Mouse (Mus musculus) ovary, adult 10 weeks (tissue): Measurements from ENCODE around the gene Agrp. TPM values are rescaled to one million over a fixed set of nuclear protein-coding genes. Genes with fewer than 3 reads are reported as not detected.

ENCODE experiments used
- polyA plus RNA-seq: library from polyadenylated mRNA; stranded (reverse); fragments of 350-450 nt; fragmentation: Illumina TruSeq; extraction: RNeasy Lipid Tissue Mini Kit (QIAGEN cat#74804); gene quantifications from one replicate; pipeline ENCODE4 v1.2.3, GENCODE M21; 2014

Gene Agrp
- not detected for polyA plus RNA-seq

DNA sequence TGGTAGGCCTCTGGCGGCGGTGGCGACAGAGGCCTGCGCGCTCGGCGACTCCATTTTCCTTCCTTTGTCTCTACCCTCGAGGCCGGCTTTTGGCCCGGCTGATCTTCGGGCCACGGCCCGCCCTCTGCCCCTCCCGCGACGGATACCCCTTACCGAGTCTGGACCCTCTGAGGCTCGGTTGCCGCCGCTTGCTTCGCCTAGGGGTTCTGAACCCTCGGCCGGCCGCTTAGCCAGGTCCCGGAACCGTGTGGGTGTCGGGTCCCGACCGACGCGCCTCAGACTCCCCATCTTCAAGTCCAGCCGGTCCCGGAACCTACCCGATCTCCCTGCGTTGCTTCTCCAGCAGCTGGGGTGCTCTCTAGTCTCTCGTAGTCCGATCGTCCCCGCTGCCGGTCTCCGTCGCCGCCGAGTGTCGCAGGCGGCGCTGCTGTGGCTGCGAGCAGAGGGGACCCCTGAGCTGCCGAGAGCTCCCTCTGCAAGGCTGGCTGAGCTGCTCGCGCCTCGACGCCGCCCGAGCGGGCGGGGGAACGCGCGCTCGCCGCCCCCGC, at the start of gene Agrp:
Gene Agrp (minus strand): TSS at position 431 of the 548 bp plus-strand sequence.

GRCm38 (mm10) chr8:105685796-105686308, 48.7 kb upstream of the Agrp start, which contains the start of gene Carmil2:
Gene Carmil2, plus strand, starts transcription at chr8:105686274.

GRCm38 (mm10) chr8:105636018-105636962, 903 bp downstream of the Agrp start, which contains the start of gene Ctcf:
Gene Ctcf, plus strand, starts transcription at chr8:105636568.

GRCm38 (mm10) chr8:105604804-105605381, 32.3 kb downstream of the Agrp start, which contains the start of gene Ripor1:
Gene Ripor1, plus strand, starts transcription at chr8:105605255.

GRCm38 (mm10) chr8:105565952-105566702, 71.1 kb downstream of the Agrp start, which contains the start of gene Atp6v0d1:
Gene Atp6v0d1, minus strand, starts transcription at chr8:105566047.

DNA sequence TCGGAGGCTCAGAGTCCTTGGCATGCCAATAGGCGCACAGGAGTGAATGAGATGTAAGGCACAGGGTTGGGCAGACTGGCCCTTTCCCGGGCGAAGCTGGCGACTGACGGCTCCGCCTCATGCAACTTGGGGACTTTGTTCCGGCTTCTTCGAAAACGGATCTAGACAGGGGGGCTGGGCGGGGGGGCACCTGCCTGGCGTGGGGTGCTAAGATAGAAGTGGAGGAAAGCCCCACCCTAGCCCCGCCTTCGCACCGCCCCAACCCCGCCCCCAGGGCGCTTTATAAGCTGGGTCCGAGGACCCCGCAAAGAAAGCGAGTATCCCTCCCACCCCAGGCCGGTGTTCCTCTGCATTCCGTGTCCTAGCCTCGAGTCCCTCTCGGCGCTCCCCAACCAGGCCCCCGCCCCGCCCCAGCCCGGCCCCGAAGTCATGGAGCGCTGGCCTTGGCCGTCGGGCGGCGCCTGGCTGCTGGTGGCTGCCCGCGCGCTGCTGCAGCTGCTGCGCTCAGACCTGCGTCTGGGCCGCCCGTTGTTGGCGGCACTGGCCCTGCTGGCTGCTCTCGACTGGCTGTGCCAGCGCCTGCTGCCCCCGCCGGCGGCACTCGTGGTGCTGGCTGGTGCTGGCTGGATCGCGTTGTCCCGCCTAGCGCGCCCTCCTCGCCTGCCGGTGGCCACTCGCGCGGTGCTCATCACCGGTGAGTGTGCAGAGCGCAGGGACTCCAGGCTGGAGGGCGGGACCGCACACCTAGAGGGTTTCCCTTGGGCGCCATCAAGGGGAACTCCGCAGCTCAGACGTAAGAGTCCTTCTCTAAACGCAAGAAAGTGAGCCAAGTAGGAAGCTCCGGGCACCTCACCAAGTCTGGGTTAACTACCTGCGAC, 118.5 kb downstream of the Agrp start, which contains the start of gene Hsd11b2:
Gene Hsd11b2 (plus strand): TSS at position 320 of the 878 bp plus-strand sequence.

Other genes with a start within 250 kb of the Agrp start
- gene Kctd19, start 223.9 kb downstream of the Agrp start, polyA plus RNA-seq = not detected
- 0.46 TPM for gene Lrrc36, start 223.8 kb downstream of the Agrp start, polyA plus RNA-seq
- gene Tppp3, start 165.9 kb downstream of the Agrp start, polyA plus RNA-seq = not detected
- 2.0 TPM for gene Zdhhc1, start 140.5 kb downstream of the Agrp start, polyA plus RNA-seq
- gene Hsd11b2, start 118.6 kb downstream of the Agrp start, polyA plus RNA-seq = 7.0 TPM
- gene Atp6v0d1, start 71.3 kb downstream of the Agrp start, polyA plus RNA-seq = 13.5 TPM
- 0.63 TPM for gene Ripor1, start 32.1 kb downstream of the Agrp start, polyA plus RNA-seq
- 134 TPM for gene Ctcf, start 825 bp downstream of the Agrp start, polyA plus RNA-seq
- not detected for gene Carmil2, start 48.9 kb upstream of the Agrp start, polyA plus RNA-seq
- gene Acd, start 63.7 kb upstream of the Agrp start, polyA plus RNA-seq = 1.3 TPM
- not detected for gene Pard6a, start 63.8 kb upstream of the Agrp start, polyA plus RNA-seq
- gene 4933405L10Rik, start 70.3 kb upstream of the Agrp start, polyA plus RNA-seq = not detected
- 0.54 TPM for gene Enkd1, start 70.8 kb upstream of the Agrp start, polyA plus RNA-seq
- 0.48 TPM for gene Gfod2, start 121.3 kb upstream of the Agrp start, polyA plus RNA-seq
- gene Ranbp10, start 190.0 kb upstream of the Agrp start, polyA plus RNA-seq = 4.8 TPM
- gene Tsnaxip1, start 190.3 kb upstream of the Agrp start, polyA plus RNA-seq = 2.0 TPM
- gene Cenpt, start 215.9 kb upstream of the Agrp start, polyA plus RNA-seq = 0.68 TPM
- 15.2 TPM for gene Thap11, start 217.7 kb upstream of the Agrp start, polyA plus RNA-seq
- 94.3 TPM for gene Nutf2, start 223.2 kb upstream of the Agrp start, polyA plus RNA-seq
- gene Edc4, start 243.5 kb upstream of the Agrp start, polyA plus RNA-seq = 2.3 TPM